Mouse (Mus musculus) kidney, embryonic 15.5 days (tissue): Measurements from ENCODE around the gene Fam151b. TPM values are rescaled to one million over a fixed set of nuclear protein-coding genes. Genes with fewer than 3 reads are reported as not detected.

Source experiments
- ATAC-seq: fragments of 200-750 bp; cut with Nextera tagmentation; replicated peaks from 2 replicates; pipeline ENCODE4 v1.8.0; 2017; ENCODE audit warnings: moderate TSS enrichment; ENCODE audit not compliant: low FRiP score
- H3K27ac ChIP-seq: fragments of 300-500 bp; sonication (generic); 2 replicates; pipeline ENCODE4 v1.5.1; 2015; ENCODE audit warnings: mild to moderate bottlenecking, inconsistent platforms
- H3K27me3 ChIP-seq: fragments of 300-500 bp; sonication (generic); 2 replicates; pipeline ENCODE4 v1.6.1; 2015; ENCODE audit warnings: inconsistent platforms
- H3K36me3 ChIP-seq: fragments of 300-500 bp; sonication (generic); 2 replicates; pipeline ENCODE4 v1.6.1; 2015; ENCODE audit warnings: inconsistent platforms
- H3K4me1 ChIP-seq: fragments of 300-500 bp; sonication (generic); 2 replicates; pipeline ENCODE4 v1.6.1; 2015; ENCODE audit warnings: inconsistent platforms
- H3K4me2 ChIP-seq: fragments of 300-500 bp; sonication (generic); 2 replicates; pipeline ENCODE4 v1.6.1; 2015; ENCODE audit warnings: moderate library complexity, mild to moderate bottlenecking, inconsistent platforms
- H3K4me3 ChIP-seq: fragments of 300-500 bp; sonication (generic); replicated peaks from 2 replicates; pipeline ENCODE4 v1.5.1; 2015; ENCODE audit warnings: mild to moderate bottlenecking, inconsistent platforms
- H3K9ac ChIP-seq: fragments of 300-500 bp; sonication (generic); 2 replicates; pipeline ENCODE4 v1.6.1; 2015; ENCODE audit warnings: mild to moderate bottlenecking, inconsistent platforms
- H3K9me3 ChIP-seq: fragments of 300-500 bp; sonication (generic); replicated peaks from 2 replicates; pipeline ENCODE4 v1.6.1; 2016; ENCODE audit warnings: inconsistent platforms
- WGBS: fragments of 180-500 bp; shearing (Covaris S2); methylation state at CpG from one replicate; pipeline ENCODE4 v1.1.7; 2015; ENCODE audit warnings: mixed read lengths; 5-methylcytosine and 5-hydroxymethylcytosine counted together
- polyA plus RNA-seq: library from polyadenylated mRNA; unstranded; fragments of >200 nt; fragmentation: Nextera tagmentation; extraction: Ambion mirVana; gene quantifications from 2 replicates; pipeline ENCODE4 v1.2.1, GENCODE M21; 2015

The Fam151b gene
- polyA plus RNA-seq, 1 experiment from 2014 or later: not detected

DNA sequence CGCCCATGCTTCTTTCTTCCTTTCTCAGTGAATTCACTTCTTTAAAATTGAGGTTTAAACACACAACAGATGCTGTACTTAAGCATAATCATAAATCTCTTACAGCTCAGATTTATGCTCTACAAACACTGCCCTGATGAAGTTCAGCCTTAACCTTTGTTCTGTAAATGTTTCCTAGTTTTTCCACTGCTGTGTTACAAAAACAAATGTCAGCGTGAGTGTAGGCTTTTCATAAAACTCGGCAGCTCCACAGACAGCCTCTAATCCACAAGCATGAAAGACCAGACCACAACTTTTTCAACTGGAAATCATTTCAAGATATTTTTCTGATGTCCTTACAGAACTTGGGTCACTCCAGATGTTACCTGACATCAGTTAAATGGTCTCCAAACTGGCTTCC lies 80.3 kb downstream of the Fam151b start:
- ATAC-seq: no peak
- no peaks in the 10 kb centered on the region for H3K27me3 ChIP-seq
- H3K9ac ChIP-seq: no peak overlapping the region
- H3K27ac ChIP-seq: no peak overlapping the region
- no peak overlapping the region for H3K4me3 ChIP-seq
- no peaks in the 10 kb centered on the region for H3K4me1 ChIP-seq
- H3K36me3 ChIP-seq: no peaks in the 10 kb centered on the region
- no peak overlapping the region for H3K4me2 ChIP-seq
- WGBS: 46% methylated on average over 3 of the region's 3 CpGs
- no peaks in the 10 kb centered on the region for H3K9me3 ChIP-seq

DNA sequence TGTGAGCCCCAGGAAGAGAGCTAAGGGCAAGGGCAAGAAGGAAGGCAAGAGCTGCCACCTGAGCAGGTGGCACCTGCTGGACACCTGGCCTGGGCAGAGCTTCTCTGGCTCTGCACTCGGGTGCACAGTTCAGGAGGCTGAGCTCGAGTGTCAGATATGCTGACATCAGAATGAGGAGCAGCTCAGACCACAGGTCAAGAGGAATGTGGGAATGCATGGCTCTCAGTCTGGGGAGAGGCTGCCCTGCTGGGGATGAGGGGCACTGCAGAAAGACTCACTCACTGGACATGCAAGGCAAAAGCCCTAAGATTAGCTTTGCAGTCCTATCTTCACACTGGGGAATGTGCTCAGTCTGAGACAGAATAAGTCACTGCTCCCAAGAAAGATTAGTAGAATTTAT lies 81.8 kb downstream of the Fam151b start:
- ATAC-seq: 0 out of 2 replicates have a peak, but pooled peaks have one; percentile 25
- Histone ChIP-seq H3K4me3 (no peak overlapping the region), H3K9me3 (no peaks in the 10 kb centered on the region), H3K27me3 (no peaks in the 10 kb centered on the region), H3K4me1 (no peaks in the 10 kb centered on the region), H3K36me3 (no peaks in the 10 kb centered on the region), H3K27ac (no peak overlapping the region), H3K4me2 (no peak overlapping the region), H3K9ac (no peak overlapping the region)
- 21% methylated on average over 2 of the region's 2 CpGs for WGBS

Other genes starting within 250 kb of the Fam151b start
- 0.95 and 1.4 TPM in 2 replicates for gene Gm20379, start 178.0 kb downstream of the Fam151b start, polyA plus RNA-seq
- 22.0 and 22.9 TPM in 2 replicates for gene Dhfr, start 129.3 kb downstream of the Fam151b start, polyA plus RNA-seq
- 29.6 and 33.1 TPM in 2 replicates for gene Msh3, start 129.0 kb downstream of the Fam151b start, polyA plus RNA-seq
- 0.21 and 0.41 TPM in 2 replicates for gene Ankrd34b, start 58.1 kb downstream of the Fam151b start, polyA plus RNA-seq
- 11.0 and 11.6 TPM in 2 replicates for gene Zfyve16, start 46.9 kb upstream of the Fam151b start, polyA plus RNA-seq
- gene Spz1, start 92.2 kb upstream of the Fam151b start, polyA plus RNA-seq: not detected in 2 replicates
- gene Serinc5, start 127.1 kb upstream of the Fam151b start, polyA plus RNA-seq: 16.5 and 16.8 TPM in 2 replicates